ENCODE assay signal across 8 mouse cellular contexts in the genomic region with DNA sequence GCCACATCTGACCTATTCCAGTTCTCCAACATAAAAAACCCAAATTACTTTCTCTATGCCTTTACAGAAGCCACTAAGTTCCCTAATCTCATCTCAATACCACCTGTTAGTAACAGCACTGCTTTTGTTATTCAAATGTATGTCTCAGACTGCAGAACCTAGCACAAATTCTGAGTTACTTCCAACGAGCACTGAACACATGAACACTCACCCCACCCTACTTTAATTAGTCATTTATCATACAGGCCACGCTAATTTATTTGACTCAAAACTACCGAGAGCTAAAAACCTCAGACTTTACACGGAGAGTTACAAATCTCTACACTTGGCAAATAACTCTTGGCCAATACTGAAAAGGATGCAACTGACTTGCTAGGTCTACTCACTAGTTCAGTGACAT. TPM values are rescaled to one million over a fixed set of nuclear protein-coding genes. Genes with fewer than 3 reads are reported as not detected.
DNase-seq lines count a peak whose midpoint lies in the region; ATAC-seq and TF ChIP-seq lines count a peak whose summit lies in the region.

No protein-coding gene starts in this region.

- ATAC-seq in heart, postnatal 0 days (ENCODE audit: insufficient read depth, low read depth): no peak
- ATAC-seq in hindbrain, embryonic 11.5 days (ENCODE audit: low FRiP score): 0 out of 2 replicates have a peak, but pooled peaks have one; percentile 6
- ATAC-seq in midbrain, embryonic 12.5 days (ENCODE audit: low FRiP score, low read depth): no peak

- no peak for TF ChIP-seq CTCF in heart, postnatal 0 days (IDR thresholded peaks at IDR 0.05; ENCODE audit: low read depth)

- intact Hi-C loops in left cerebral cortex, postnatal 10 days (cut with DNase I): loop anchor here (5.0 kb wide), 1 partner anchor 85 kb away; a partner anchor contains a TSS

- peak overlapping the region; percentile 78 for H3K4me2 ChIP-seq in heart, postnatal 0 days (ENCODE audit: low read depth, low read length)
- peak overlapping the region; percentile 69 for H3K4me2 ChIP-seq in hindbrain, embryonic 11.5 days (replicated peaks; ENCODE audit: low read depth, low read length)
- H3K4me2 ChIP-seq in midbrain, embryonic 12.5 days (replicated peaks): peak overlapping the region; percentile 81

- DNase-seq in heart, postnatal 0 days (ENCODE audit: low spot score): no peak
- DNase-seq in heart, adult 11 months: no peak
- DNase-seq in MEL-GATA-1-ER (ENCODE audit: extremely low read depth, low read depth): peak; percentile 37
- DNase-seq in hindbrain, embryonic 11.5 days (ENCODE audit: low spot score): no peak
- no peak for DNase-seq in adrenal gland, postnatal 36 days
- DNase-seq in left cerebral cortex, postnatal 10 days (ENCODE audit: extremely low spot score in 1 of 2, low spot score in 2 of 2): no peak
- DNase-seq in adrenal gland, postnatal 25 days: no peak

- peak overlapping the region; percentile 89 for H3K9ac ChIP-seq in heart, postnatal 0 days (replicated peaks; ENCODE audit: low read depth, low read length)
- H3K9ac ChIP-seq in hindbrain, embryonic 11.5 days (ENCODE audit: low read depth, low read length): peak overlapping the region; percentile 95
- peak overlapping the region; percentile 90 for H3K9ac ChIP-seq in midbrain, embryonic 12.5 days (replicated peaks)

- no peaks in the 10 kb centered on the region for H3K9me3 ChIP-seq in heart, postnatal 0 days (replicated peaks; ENCODE audit: control insufficient read depth, low read length)
- H3K9me3 ChIP-seq in hindbrain, embryonic 11.5 days (ENCODE audit: control insufficient read depth, low read length): no peaks in the 10 kb centered on the region
- H3K9me3 ChIP-seq in midbrain, embryonic 12.5 days: no peaks in the 10 kb centered on the region

- 7% methylated on average over 4 of the region's 4 CpGs for WGBS in heart, postnatal 0 days
- WGBS in hindbrain, embryonic 11.5 days: 14% methylated on average over 4 of the region's 4 CpGs
- 10% methylated on average over 4 of the region's 4 CpGs for WGBS in midbrain, embryonic 12.5 days

- H3K27me3 ChIP-seq in heart, postnatal 0 days (ENCODE audit: control insufficient read depth, insufficient read depth, low read length): no peaks in the 10 kb centered on the region
- no peaks in the 10 kb centered on the region for H3K27me3 ChIP-seq in hindbrain, embryonic 11.5 days (ENCODE audit: control insufficient read depth, insufficient read depth, low read length)
- no peaks in the 10 kb centered on the region for H3K27me3 ChIP-seq in midbrain, embryonic 12.5 days

- peaks cover 17% of the 10 kb centered on the region for H3K4me1 ChIP-seq in heart, postnatal 0 days (ENCODE audit: control insufficient read depth, insufficient read depth)
- H3K4me1 ChIP-seq in hindbrain, embryonic 11.5 days (replicated peaks; ENCODE audit: control insufficient read depth, insufficient read depth, low read length): no peaks in the 10 kb centered on the region
- H3K4me1 ChIP-seq in midbrain, embryonic 12.5 days: peaks cover 22% of the 10 kb centered on the region

- H3K36me3 ChIP-seq in heart, postnatal 0 days (replicated peaks; ENCODE audit: control insufficient read depth, insufficient read depth, low read length): peaks cover under 1% of the 10 kb centered on the region; the same call in 1 of the 2 replicates
- H3K36me3 ChIP-seq in hindbrain, embryonic 11.5 days (ENCODE audit: control insufficient read depth, insufficient read depth, low read length): no peaks in the 10 kb centered on the region
- 0 out of 2 replicates have a peak, but pooled peaks cover 1% of the 10 kb centered on the region for H3K36me3 ChIP-seq in midbrain, embryonic 12.5 days

- H3K4me3 ChIP-seq in heart, postnatal 0 days (ENCODE audit: low read depth, low read length): peak overlapping the region; percentile 83
- H3K4me3 ChIP-seq in hindbrain, embryonic 11.5 days (ENCODE audit: low read depth, low read length): peak overlapping the region; percentile 86
- H3K4me3 ChIP-seq in midbrain, embryonic 12.5 days: peak overlapping the region; percentile 72

- H3K27ac ChIP-seq in heart, postnatal 0 days (ENCODE audit: low read depth): peak overlapping the region; percentile 93
- H3K27ac ChIP-seq in hindbrain, embryonic 11.5 days (ENCODE audit: low read depth, low read length): peak overlapping the region; percentile 96
- peak overlapping the region; percentile 93 for H3K27ac ChIP-seq in midbrain, embryonic 12.5 days (replicated peaks)

- no peak for TF ChIP-seq EP300 in heart, postnatal 0 days (IDR thresholded peaks at IDR 0.05; ENCODE audit: low read depth)

RNA-seq across cellular contexts. Expression of a gene that starts 4.3 kb away (rescaled TPM):
- total RNA-seq in heart, postnatal 0 days (2014; rRNA removed; ENCODE audit: low replicate concordance): 59.3 and 75.7 TPM in 2 replicates
- polyA plus RNA-seq in heart, postnatal 0 days (2015; fragmentation: Nextera tagmentation; extraction: Ambion mirVana): 118 and 130 TPM in 2 replicates
- polyA plus RNA-seq in hindbrain, embryonic 11.5 days (2014; fragmentation: Nextera tagmentation; extraction: Ambion mirVana): 336 and 374 TPM in 2 replicates
- polyA plus RNA-seq in midbrain, embryonic 12.5 days (2016; fragmentation: Nextera tagmentation; extraction: Ambion mirVana): 361 and 369 TPM in 2 replicates
- total RNA-seq in adrenal gland, postnatal 36 days (2021): 100 to 1,000 TPM; 117 to 147 TPM
- total RNA-seq in left cerebral cortex, postnatal 10 days (2021): 100 to 1,000 TPM; 166 to 179 TPM
- 177 and 184 TPM in 2 replicates for total RNA-seq in adrenal gland, postnatal 25 days (2021)

RNA-seq across cellular contexts. Expression of a gene that starts 4.4 kb away (rescaled TPM):
- 11.8 and 25.0 TPM in 2 replicates for total RNA-seq in heart, postnatal 0 days (2014; rRNA removed; ENCODE audit: low replicate concordance)
- 20.6 and 22.0 TPM in 2 replicates for polyA plus RNA-seq in heart, postnatal 0 days (2015; fragmentation: Nextera tagmentation; extraction: Ambion mirVana)
- 73.9 and 78.5 TPM in 2 replicates for polyA plus RNA-seq in hindbrain, embryonic 11.5 days (2014; fragmentation: Nextera tagmentation; extraction: Ambion mirVana)
- polyA plus RNA-seq in midbrain, embryonic 12.5 days (2016; fragmentation: Nextera tagmentation; extraction: Ambion mirVana): 76.5 and 80.2 TPM in 2 replicates
- 10 to 100 TPM; 30.4 to 37.4 TPM for total RNA-seq in adrenal gland, postnatal 36 days (2021)
- 10 to 100 TPM; 35.8 to 38.7 TPM for total RNA-seq in left cerebral cortex, postnatal 10 days (2021)
- total RNA-seq in adrenal gland, postnatal 25 days (2021): 23.0 and 32.3 TPM in 2 replicates
